Mouse (Mus musculus): ENCODE results near the gene Psd4. TPM values are rescaled to one million over a fixed set of nuclear protein-coding genes. Genes with fewer than 3 reads are reported as not detected.
A peak's percentile ranks its signal among the peaks of the same experiment; 100 is the strongest.

Gene Psd4
- polyA plus RNA-seq, 1 experiment from 2014 or later: 0.23 TPM

- no peaks in the 10 kb centered on the region for H3K9me3 ChIP-seq (replicated peaks)
- H3K4me1 ChIP-seq: 0 out of 2 replicates have a peak, but pooled peaks cover 5% of the 10 kb centered on the region
- H3K27ac ChIP-seq: no peak overlapping the region
- ATAC-seq: no peak
- no peak overlapping the region for H3K9ac ChIP-seq
- H3K4me3 ChIP-seq: no peak overlapping the region
- H3K36me3 ChIP-seq (ENCODE audit: poor library complexity, severe bottlenecking): no peaks in the 10 kb centered on the region
- no peak overlapping the region for H3K4me2 ChIP-seq
- 96% methylated on average over 4 of the region's 4 CpGs for WGBS
- H3K27me3 ChIP-seq: peaks cover 9% of the 10 kb centered on the region; the same call in 1 of the 2 replicates
These were observed 50.2 kb downstream of the Psd4 start for GRCm38 (mm10) chr2:24417564-24417963.

GRCm38 (mm10) chr2:24421211-24421863 lies 54.0 kb downstream of the Psd4 start:
- H3K27me3 ChIP-seq: peaks cover 18% of the 10 kb centered on the region
- no peak for ATAC-seq
- WGBS: 95% methylated on average over 6 of the region's 6 CpGs

GRCm38 (mm10) chr2:24422815-24423214 lies 55.4 kb downstream of the Psd4 start:
- H3K4me1 ChIP-seq: no peaks in the 10 kb centered on the region
- 85% methylated on average over 3 of the region's 3 CpGs for WGBS

More at GRCm38 (mm10) chr2:24421211-24421863, 54.0 kb downstream of the Psd4 start:
- no peak overlapping the region for H3K27ac ChIP-seq
- no peak overlapping the region for H3K4me3 ChIP-seq
- no peaks in the 10 kb centered on the region for H3K9me3 ChIP-seq (replicated peaks)
- no peaks in the 10 kb centered on the region for H3K36me3 ChIP-seq (ENCODE audit: poor library complexity, severe bottlenecking)
- no peak overlapping the region for H3K4me2 ChIP-seq
- 0 out of 2 replicates have a peak, but pooled peaks cover 5% of the 10 kb centered on the region for H3K4me1 ChIP-seq
- H3K9ac ChIP-seq: no peak overlapping the region

GRCm38 (mm10) chr2:24425630-24426029 lies 58.2 kb downstream of the Psd4 start:
- Histone ChIP-seq H3K27ac (no peak overlapping the region), H3K9ac (no peak overlapping the region), H3K27me3 (peaks cover 15% of the 10 kb centered on the region), H3K9me3 (replicated peaks) (no peaks in the 10 kb centered on the region), H3K4me3 (no peak overlapping the region), H3K4me1 (peaks cover 7% of the 10 kb centered on the region; the same call in 1 of the 2 replicates), H3K36me3 (ENCODE audit: poor library complexity, severe bottlenecking) (no peaks in the 10 kb centered on the region), H3K4me2 (no peak overlapping the region)
- 91% methylated on average over 2 of the region's 2 CpGs for WGBS
- ATAC-seq: no peak

More at GRCm38 (mm10) chr2:24422815-24423214, 55.4 kb downstream of the Psd4 start:
- Histone ChIP-seq H3K27ac (no peak overlapping the region), H3K36me3 (ENCODE audit: poor library complexity, severe bottlenecking) (no peaks in the 10 kb centered on the region), H3K9ac (no peak overlapping the region), H3K27me3 (peaks cover 11% of the 10 kb centered on the region), H3K4me3 (no peak overlapping the region), H3K4me2 (no peak overlapping the region), H3K9me3 (replicated peaks) (no peaks in the 10 kb centered on the region)
- no peak for ATAC-seq

- Histone ChIP-seq H3K4me2 (no peak overlapping the region), H3K36me3 (ENCODE audit: poor library complexity, severe bottlenecking) (no peaks in the 10 kb centered on the region), H3K27me3 (peaks cover 22% of the 10 kb centered on the region), H3K4me1 (peaks cover 7% of the 10 kb centered on the region; the same call in 1 of the 2 replicates), H3K4me3 (no peak overlapping the region), H3K27ac (no peak overlapping the region), H3K9ac (no peak overlapping the region), H3K9me3 (replicated peaks) (no peaks in the 10 kb centered on the region)
- peak; percentile 68 for ATAC-seq
- WGBS: 12% methylated on average over 12 of the region's 12 CpGs
These were observed 60.7 kb downstream of the Psd4 start for GRCm38 (mm10) chr2:24427866-24428675.

- WGBS: 90% methylated on average over 4 of the region's 4 CpGs
- Histone ChIP-seq H3K4me2 (no peak overlapping the region), H3K36me3 (ENCODE audit: poor library complexity, severe bottlenecking) (no peaks in the 10 kb centered on the region), H3K9ac (no peak overlapping the region), H3K27ac (no peak overlapping the region), H3K27me3 (peaks cover 20% of the 10 kb centered on the region), H3K4me1 (peaks cover 7% of the 10 kb centered on the region; the same call in 1 of the 2 replicates), H3K4me3 (no peak overlapping the region), H3K9me3 (replicated peaks) (no peaks in the 10 kb centered on the region)
- ATAC-seq: no peak
These were observed 62.4 kb downstream of the Psd4 start for GRCm38 (mm10) chr2:24429806-24430205.

- H3K4me1 ChIP-seq: no peaks in the 10 kb centered on the region
- no peaks in the 10 kb centered on the region for H3K9me3 ChIP-seq (replicated peaks)
- no peak overlapping the region for H3K4me3 ChIP-seq
- H3K36me3 ChIP-seq (ENCODE audit: poor library complexity, severe bottlenecking): no peaks in the 10 kb centered on the region
- H3K27me3 ChIP-seq: peaks cover 57% of the 10 kb centered on the region
- WGBS: 76% methylated on average over 2 of the region's 2 CpGs
- no peak overlapping the region for H3K9ac ChIP-seq
- H3K4me2 ChIP-seq: no peak overlapping the region
- no peak for ATAC-seq
- no peak overlapping the region for H3K27ac ChIP-seq
These were observed 67.3 kb downstream of the Psd4 start for GRCm38 (mm10) chr2:24434670-24435069.

GRCm38 (mm10) chr2:24435699-24436098 lies 68.3 kb downstream of the Psd4 start:
- 86% methylated on average over 11 of the region's 11 CpGs for WGBS
- no peak for ATAC-seq
- no peak overlapping the region for H3K9ac ChIP-seq

GRCm38 (mm10) chr2:24440056-24440455 lies 72.7 kb downstream of the Psd4 start:
- WGBS: 85% methylated on average over 2 of the region's 2 CpGs
- ATAC-seq: no peak

More at GRCm38 (mm10) chr2:24435699-24436098, 68.3 kb downstream of the Psd4 start:
- no peak overlapping the region for H3K4me3 ChIP-seq
- H3K4me1 ChIP-seq: no peaks in the 10 kb centered on the region
- H3K36me3 ChIP-seq (ENCODE audit: poor library complexity, severe bottlenecking): no peaks in the 10 kb centered on the region
- H3K4me2 ChIP-seq: no peak overlapping the region
- no peaks in the 10 kb centered on the region for H3K9me3 ChIP-seq (replicated peaks)
- H3K27ac ChIP-seq: no peak overlapping the region
- H3K27me3 ChIP-seq: peaks cover 63% of the 10 kb centered on the region

GRCm38 (mm10) chr2:24441899-24442298 lies 74.5 kb downstream of the Psd4 start:
- no peak overlapping the region for H3K27ac ChIP-seq
- no peak overlapping the region for H3K4me3 ChIP-seq
- H3K27me3 ChIP-seq: peaks cover 78% of the 10 kb centered on the region
- ATAC-seq: peak; percentile 75; the same call in 1 of the 2 replicates
- H3K9me3 ChIP-seq (replicated peaks): no peaks in the 10 kb centered on the region
- no peak overlapping the region for H3K9ac ChIP-seq
- no peaks in the 10 kb centered on the region for H3K36me3 ChIP-seq (ENCODE audit: poor library complexity, severe bottlenecking)
- 0 out of 2 replicates have a peak, but pooled peaks cover 9% of the 10 kb centered on the region for H3K4me1 ChIP-seq
- H3K4me2 ChIP-seq: no peak overlapping the region

More at GRCm38 (mm10) chr2:24440056-24440455, 72.7 kb downstream of the Psd4 start:
- Histone ChIP-seq H3K4me3 (no peak overlapping the region), H3K27me3 (peaks cover 80% of the 10 kb centered on the region), H3K4me1 (0 out of 2 replicates have a peak, but pooled peaks cover 9% of the 10 kb centered on the region), H3K4me2 (no peak overlapping the region), H3K36me3 (ENCODE audit: poor library complexity, severe bottlenecking) (no peaks in the 10 kb centered on the region), H3K9ac (no peak overlapping the region), H3K27ac (no peak overlapping the region), H3K9me3 (replicated peaks) (no peaks in the 10 kb centered on the region)

GRCm38 (mm10) chr2:24442303-24442925 lies 75.0 kb downstream of the Psd4 start:
- Histone ChIP-seq H3K4me3 (no peak overlapping the region), H3K9ac (no peak overlapping the region), H3K27ac (no peak overlapping the region), H3K4me1 (0 out of 2 replicates have a peak, but pooled peaks cover 9% of the 10 kb centered on the region), H3K27me3 (peaks cover 74% of the 10 kb centered on the region), H3K9me3 (replicated peaks) (no peaks in the 10 kb centered on the region), H3K36me3 (ENCODE audit: poor library complexity, severe bottlenecking) (no peaks in the 10 kb centered on the region), H3K4me2 (no peak overlapping the region)
- WGBS: 21% methylated on average over 4 of the region's 4 CpGs
- peak; percentile 24; the same call in 1 of the 2 replicates for ATAC-seq
